In genomic region chr2:38623821-38624590, GRCm38 (mm10) we compare ENCODE assay signal across 15 mouse cellular contexts.
"Had no signal": no experiment of that assay in that cellular context is flagged by ENCODE, and none has a peak within 500 bp of the region (broad histone marks: within the 10 kb centered on the region; RNA-seq: fewer than 3 reads in every experiment).

No protein-coding gene starts in this region.

- H3K9ac ChIP-seq: limb, embryonic 12.5 days; lung, embryonic 15.5 days; midbrain, embryonic 15.5 days; neural tube, embryonic 12.5 days; stomach, embryonic 15.5 days had no signal

- H3K27me3 ChIP-seq: limb, embryonic 12.5 days; lung, embryonic 15.5 days; megakaryocyte, embryonic 14.5 days; midbrain, embryonic 15.5 days; neural tube, embryonic 12.5 days; stomach, embryonic 15.5 days had no signal

- H3K4me1 ChIP-seq: limb, embryonic 12.5 days; lung, embryonic 15.5 days; stomach, embryonic 15.5 days had no signal

- H3K27ac ChIP-seq: layer of hippocampus, adult 2 months; limb, embryonic 12.5 days; lung, embryonic 15.5 days; macrophage; midbrain, embryonic 15.5 days; neural tube, embryonic 12.5 days; stomach, embryonic 15.5 days had no signal

- DNase-seq: kidney, postnatal 10 days; kidney, postnatal 4 days; liver; lung, postnatal 14 days; spleen, adult 18-20 months; thymus, postnatal 4 days had no signal

- ATAC-seq: midbrain, embryonic 15.5 days had no signal

- H3K4me2 ChIP-seq: limb, embryonic 12.5 days; lung, embryonic 15.5 days; midbrain, embryonic 11.5 days; midbrain, embryonic 15.5 days; neural tube, embryonic 12.5 days; stomach, embryonic 15.5 days had no signal

- H3K4me3 ChIP-seq: layer of hippocampus, adult 2 months; limb, embryonic 12.5 days; lung, embryonic 15.5 days; megakaryocyte, embryonic 14.5 days; midbrain, embryonic 15.5 days; neural tube, embryonic 12.5 days; stomach, embryonic 15.5 days had no signal

- H3K9me3 ChIP-seq: limb, embryonic 12.5 days; lung, embryonic 15.5 days; megakaryocyte, embryonic 14.5 days; midbrain, embryonic 15.5 days; neural tube, embryonic 12.5 days; stomach, embryonic 15.5 days had no signal
